Mouse (Mus musculus): ENCODE results near the gene Itgb1bp1. TPM values are rescaled to one million over a fixed set of nuclear protein-coding genes. Genes with fewer than 3 reads are reported as not detected.

Gene Itgb1bp1
- polyA plus RNA-seq, 1 experiment from 2014 or later = 50.9 TPM

- no peaks in the 10 kb centered on the region for H3K9me3 ChIP-seq (replicated peaks; ENCODE audit: low read length)
- no peaks in the 10 kb centered on the region for H3K27me3 ChIP-seq (ENCODE audit: insufficient read depth, low read length)
- no peak overlapping the region for H3K9ac ChIP-seq (ENCODE audit: low read depth, low read length)
- no peak for DNase-seq (ENCODE audit: low spot score)
- no peaks in the 10 kb centered on the region for H3K4me1 ChIP-seq (replicated peaks; ENCODE audit: insufficient read depth, low read length)
- H3K4me3 ChIP-seq (replicated peaks; ENCODE audit: low read depth, low read length) = no peak overlapping the region
- 85% methylated on average over 3 of the region's 3 CpGs for WGBS
- H3K27ac ChIP-seq = no peak overlapping the region
- peaks cover 18% of the 10 kb centered on the region for H3K36me3 ChIP-seq (ENCODE audit: insufficient read depth, low read length)
- no peak for ATAC-seq (replicated peaks; ENCODE audit: low FRiP score, low read depth)
- no peak overlapping the region for H3K4me2 ChIP-seq (ENCODE audit: low read length)
- TF ChIP-seq CTCF (IDR thresholded peaks at IDR 0.05; ENCODE audit: low read depth) = no peak
These were observed 44.1 kb downstream of the Itgb1bp1 start for GRCm38 (mm10) chr12:21241965-21242364.

- Histone ChIP-seq H3K27me3 (ENCODE audit: insufficient read depth, low read length) (no peaks in the 10 kb centered on the region), H3K9me3 (replicated peaks; ENCODE audit: low read length) (no peaks in the 10 kb centered on the region), H3K9ac (ENCODE audit: low read depth, low read length) (no peak overlapping the region), H3K36me3 (ENCODE audit: insufficient read depth, low read length) (peaks cover 17% of the 10 kb centered on the region; the same call in 1 of the 2 replicates), H3K4me3 (replicated peaks; ENCODE audit: low read depth, low read length) (no peak overlapping the region), H3K4me2 (ENCODE audit: low read length) (no peak overlapping the region), H3K4me1 (replicated peaks; ENCODE audit: insufficient read depth, low read length) (no peaks in the 10 kb centered on the region), H3K27ac (no peak overlapping the region)
- no peak for ATAC-seq (replicated peaks; ENCODE audit: low FRiP score, low read depth)
- no peak for DNase-seq (ENCODE audit: low spot score)
- 84% methylated on average over 2 of the region's 2 CpGs for WGBS
- TF ChIP-seq CTCF (IDR thresholded peaks at IDR 0.05; ENCODE audit: low read depth) = no peak
These were observed 51.5 kb downstream of the Itgb1bp1 start for GRCm38 (mm10) chr12:21234560-21234959.

GRCm38 (mm10) chr12:21233727-21234126 lies 52.4 kb downstream of the Itgb1bp1 start:
- TF ChIP-seq CTCF (IDR thresholded peaks at IDR 0.05; ENCODE audit: low read depth) = no peak
- H3K27me3 ChIP-seq (ENCODE audit: insufficient read depth, low read length) = no peaks in the 10 kb centered on the region
- peaks cover 17% of the 10 kb centered on the region; the same call in 1 of the 2 replicates for H3K36me3 ChIP-seq (ENCODE audit: insufficient read depth, low read length)
- H3K4me3 ChIP-seq (replicated peaks; ENCODE audit: low read depth, low read length) = no peak overlapping the region
- H3K4me1 ChIP-seq (replicated peaks; ENCODE audit: insufficient read depth, low read length) = no peaks in the 10 kb centered on the region
- no peak overlapping the region for H3K27ac ChIP-seq
- no peaks in the 10 kb centered on the region for H3K9me3 ChIP-seq (replicated peaks; ENCODE audit: low read length)
- DNase-seq (ENCODE audit: low spot score) = no peak
- WGBS = 86% methylated on average over 7 of the region's 7 CpGs
- no peak for ATAC-seq (replicated peaks; ENCODE audit: low FRiP score, low read depth)
- H3K9ac ChIP-seq (ENCODE audit: low read depth, low read length) = no peak overlapping the region
- H3K4me2 ChIP-seq (ENCODE audit: low read length) = no peak overlapping the region

- H3K4me3 ChIP-seq (replicated peaks; ENCODE audit: low read depth, low read length) = no peak overlapping the region
- no peak overlapping the region for H3K9ac ChIP-seq (ENCODE audit: low read depth, low read length)
- no peaks in the 10 kb centered on the region for H3K9me3 ChIP-seq (replicated peaks; ENCODE audit: low read length)
- no peak overlapping the region for H3K27ac ChIP-seq
- H3K27me3 ChIP-seq (ENCODE audit: insufficient read depth, low read length) = no peaks in the 10 kb centered on the region
- DNase-seq (ENCODE audit: low spot score) (no peak), ATAC-seq (replicated peaks; ENCODE audit: low FRiP score, low read depth) (no peak)
- H3K36me3 ChIP-seq (ENCODE audit: insufficient read depth, low read length) = peaks cover 9% of the 10 kb centered on the region; the same call in 1 of the 2 replicates
- 74% methylated on average over 17 of the region's 17 CpGs for WGBS
- no peak overlapping the region for H3K4me2 ChIP-seq (ENCODE audit: low read length)
- 0 out of 2 replicates have a peak, but pooled peaks cover 5% of the 10 kb centered on the region for H3K4me1 ChIP-seq (replicated peaks; ENCODE audit: insufficient read depth, low read length)
- TF ChIP-seq CTCF (IDR thresholded peaks at IDR 0.05; ENCODE audit: low read depth) = no peak
These were observed 56.8 kb downstream of the Itgb1bp1 start for GRCm38 (mm10) chr12:21229076-21229918.

- no peak for ATAC-seq (replicated peaks; ENCODE audit: low FRiP score, low read depth)
- Histone ChIP-seq H3K4me3 (replicated peaks; ENCODE audit: low read depth, low read length) (no peak overlapping the region), H3K9ac (ENCODE audit: low read depth, low read length) (no peak overlapping the region), H3K27ac (no peak overlapping the region), H3K9me3 (replicated peaks; ENCODE audit: low read length) (no peaks in the 10 kb centered on the region), H3K4me1 (replicated peaks; ENCODE audit: insufficient read depth, low read length) (0 out of 2 replicates have a peak, but pooled peaks cover 5% of the 10 kb centered on the region), H3K27me3 (ENCODE audit: insufficient read depth, low read length) (no peaks in the 10 kb centered on the region), H3K36me3 (ENCODE audit: insufficient read depth, low read length) (peaks cover 9% of the 10 kb centered on the region; the same call in 1 of the 2 replicates), H3K4me2 (ENCODE audit: low read length) (no peak overlapping the region)
- no peak for TF ChIP-seq CTCF (IDR thresholded peaks at IDR 0.05; ENCODE audit: low read depth)
- 94% methylated on average over 4 of the region's 4 CpGs for WGBS
- DNase-seq (ENCODE audit: low spot score) = no peak
These were observed 57.4 kb downstream of the Itgb1bp1 start for GRCm38 (mm10) chr12:21228650-21229049.

GRCm38 (mm10) chr12:21227076-21227980 lies 58.8 kb downstream of the Itgb1bp1 start:
- no peaks in the 10 kb centered on the region for H3K27me3 ChIP-seq (ENCODE audit: insufficient read depth, low read length)
- peak; percentile 88 for DNase-seq (ENCODE audit: low spot score)
- H3K4me2 ChIP-seq (ENCODE audit: low read length) = no peak overlapping the region
- WGBS = 53% methylated on average over 6 of the region's 6 CpGs
- H3K4me1 ChIP-seq (replicated peaks; ENCODE audit: insufficient read depth, low read length) = 0 out of 2 replicates have a peak, but pooled peaks cover 5% of the 10 kb centered on the region
- ATAC-seq (replicated peaks; ENCODE audit: low FRiP score, low read depth) = peak; percentile 57
- H3K36me3 ChIP-seq (ENCODE audit: insufficient read depth, low read length) = peaks cover 6% of the 10 kb centered on the region; the same call in 1 of the 2 replicates
- no peak overlapping the region for H3K9ac ChIP-seq (ENCODE audit: low read depth, low read length)
- no peak overlapping the region for H3K4me3 ChIP-seq (replicated peaks; ENCODE audit: low read depth, low read length)
- H3K27ac ChIP-seq = peak overlapping the region; percentile 39; the same call in 1 of the 2 replicates
- no peaks in the 10 kb centered on the region for H3K9me3 ChIP-seq (replicated peaks; ENCODE audit: low read length)
- TF ChIP-seq CTCF (IDR thresholded peaks at IDR 0.05; ENCODE audit: low read depth) = peak; percentile 65

Measured in kidney, postnatal 0 days (tissue).